Mouse (Mus musculus) bone marrow macrophage, adult 2 months (primary cell): ENCODE data around the gene Gramd4.

Experiments used
- CTCF ChIP-seq: IDR thresholded peaks from 2 replicates; pipeline ENCODE4 v1.5.1; 2012; ENCODE audit warnings: low read depth, mild to moderate bottlenecking, low read length, moderate library complexity
- POLR2A ChIP-seq: IDR thresholded peaks from 2 replicates; pipeline ENCODE4 v1.6.1; 2012; ENCODE audit warnings: mild to moderate bottlenecking, low read depth, low read length, borderline replicate concordance

- TF ChIP-seq POLR2A (no peak), CTCF (no peak)
These were observed 1.7 kb downstream of the Gramd4 start for GRCm38 (mm10) chr15:86058931-86059834.
